Mouse (Mus musculus) A20 (cell line): ENCODE measurements around the gene Pemt.

Experiments
- DNase-seq: peaks from one replicate; pipeline ENCODE4 v3.0.0-alpha.2; 2011; ENCODE audit warnings: low read depth, low spot score

The Pemt gene

DNA sequence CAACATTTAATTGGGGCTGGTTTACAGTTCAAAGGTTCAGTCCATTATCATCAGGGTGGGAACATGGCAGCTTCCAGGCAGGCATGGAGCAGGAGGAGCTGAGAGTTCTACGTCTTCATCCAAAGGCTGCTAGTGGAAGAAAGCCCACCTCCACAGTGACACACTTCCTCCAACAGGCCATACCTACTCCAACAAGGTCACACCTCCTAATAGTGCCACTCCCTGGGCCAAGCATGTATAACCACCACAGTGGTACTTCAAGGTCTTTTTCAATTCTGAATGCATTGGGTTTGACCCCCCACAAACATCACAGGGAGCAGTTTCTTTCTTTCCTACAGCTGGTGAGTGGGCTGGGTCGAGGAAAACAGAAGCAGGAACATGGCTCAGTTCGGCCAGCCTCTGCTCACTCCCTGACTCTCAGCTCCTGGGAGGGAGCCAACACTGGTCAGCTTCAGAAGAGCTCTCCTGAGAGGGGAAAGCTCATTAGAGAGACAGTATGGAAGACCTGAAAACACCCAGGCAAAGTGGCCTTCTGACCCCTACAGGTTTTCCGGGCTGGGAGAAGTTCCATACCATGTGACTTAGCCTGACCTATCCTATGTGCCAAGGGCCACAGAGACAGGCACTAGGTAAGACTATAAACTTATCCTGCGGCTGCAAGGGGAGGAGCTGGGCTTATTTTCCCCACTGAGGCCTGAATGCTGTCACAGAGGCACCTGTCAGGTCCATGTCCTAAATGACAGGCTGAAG lies 44.9 kb downstream of the Pemt start:
- no peak for DNase-seq

DNA sequence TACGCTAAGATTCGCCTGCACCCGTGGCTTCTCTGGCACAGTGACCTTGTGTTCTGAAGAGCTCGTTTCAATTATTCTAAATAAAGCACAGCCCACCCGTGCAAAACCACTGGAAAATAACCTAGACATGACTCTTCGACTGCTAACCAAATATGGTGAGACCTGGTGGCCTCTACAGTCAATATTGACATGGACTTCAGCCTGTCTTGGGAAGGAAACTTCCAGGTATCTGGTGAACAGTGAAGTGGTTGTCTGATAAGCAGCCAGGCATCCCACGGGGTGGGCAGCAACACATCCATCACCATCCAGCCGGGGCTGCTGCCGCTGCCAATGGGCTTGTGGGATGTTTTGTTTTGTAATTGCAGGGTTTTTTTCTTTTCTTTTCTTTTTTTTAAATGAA lies 52.0 kb downstream of the Pemt start:
- no peak for DNase-seq

DNA sequence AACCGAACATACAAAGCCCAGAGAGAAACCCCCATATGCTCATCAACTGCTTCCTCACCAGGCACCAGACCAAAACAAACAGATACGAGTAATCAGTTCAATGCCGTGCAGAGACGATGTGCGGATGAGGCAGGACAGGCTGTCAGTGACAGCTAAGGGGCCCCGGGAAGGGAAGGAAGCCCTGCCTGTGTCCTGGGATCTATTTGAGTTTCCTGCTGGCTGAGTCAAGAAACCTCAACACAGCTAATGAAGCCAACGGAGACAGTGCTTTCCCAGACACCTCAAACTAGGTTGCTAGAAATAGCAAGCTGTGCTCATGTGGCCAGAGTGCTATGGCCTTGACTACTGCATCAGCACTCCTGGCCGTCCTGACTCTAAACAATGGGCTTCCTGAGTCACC lies 54.9 kb downstream of the Pemt start:
- DNase-seq, result no peak

DNA sequence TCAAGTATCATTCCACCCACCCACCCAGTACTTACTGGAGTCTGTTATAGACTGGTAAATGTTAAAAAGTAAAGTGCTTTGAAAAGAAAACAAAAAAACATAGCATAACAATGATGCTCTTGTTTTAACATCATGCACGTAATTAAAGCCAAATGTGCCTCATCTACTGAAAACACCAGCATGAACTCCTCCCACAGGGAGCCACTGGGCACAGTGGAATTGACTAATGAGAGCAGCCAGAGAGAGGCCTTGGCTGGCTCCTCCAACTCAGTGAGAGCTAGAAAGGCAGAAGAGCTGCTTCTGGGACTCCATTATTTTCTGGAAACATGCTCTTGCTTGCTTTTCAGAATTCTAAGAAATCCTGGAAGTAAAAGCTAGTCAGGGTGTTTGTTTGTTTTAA lies 56.9 kb downstream of the Pemt start:
- no peak for DNase-seq

DNA sequence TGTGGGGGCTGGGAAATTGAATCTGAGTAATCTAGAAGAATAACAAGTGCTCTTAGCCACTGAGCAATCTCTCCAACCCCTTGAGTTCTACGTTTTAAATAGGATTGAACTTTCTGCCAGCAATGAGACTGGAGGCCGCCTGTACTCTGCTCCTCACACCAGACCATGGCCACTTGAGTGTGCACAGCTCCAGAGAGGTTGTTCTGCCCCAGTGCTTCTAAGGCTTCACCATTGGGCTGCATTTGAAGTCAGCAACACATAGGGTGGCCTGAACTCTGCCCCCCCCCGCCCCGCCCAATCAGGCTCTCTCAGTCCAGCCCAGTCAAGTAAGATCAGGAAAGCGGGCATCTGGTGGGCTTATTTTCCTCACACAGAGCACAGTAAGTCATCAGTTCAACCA lies 68.5 kb downstream of the Pemt start:
- DNase-seq, result no peak

DNA sequence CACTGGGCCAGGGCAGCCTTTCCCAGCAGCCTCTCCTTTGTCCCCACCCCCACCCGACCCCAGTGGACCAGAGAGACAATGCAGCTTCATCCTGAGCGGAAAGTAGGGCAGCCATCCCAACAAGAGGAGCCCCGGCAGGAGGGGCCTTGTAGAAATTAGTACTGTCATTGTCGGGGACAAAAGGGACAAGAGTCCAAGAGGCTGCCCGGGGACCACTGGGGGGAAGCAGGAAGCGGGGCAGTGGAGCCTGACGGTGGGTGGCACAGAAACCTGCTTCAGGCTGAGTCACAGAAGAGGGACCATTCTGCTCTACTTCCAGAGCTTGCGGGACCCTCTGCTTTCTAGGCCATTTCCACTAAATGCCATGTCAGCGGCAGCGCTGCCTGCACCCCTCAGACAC lies 71.0 kb downstream of the Pemt start:
- DNase-seq, result no peak

DNA sequence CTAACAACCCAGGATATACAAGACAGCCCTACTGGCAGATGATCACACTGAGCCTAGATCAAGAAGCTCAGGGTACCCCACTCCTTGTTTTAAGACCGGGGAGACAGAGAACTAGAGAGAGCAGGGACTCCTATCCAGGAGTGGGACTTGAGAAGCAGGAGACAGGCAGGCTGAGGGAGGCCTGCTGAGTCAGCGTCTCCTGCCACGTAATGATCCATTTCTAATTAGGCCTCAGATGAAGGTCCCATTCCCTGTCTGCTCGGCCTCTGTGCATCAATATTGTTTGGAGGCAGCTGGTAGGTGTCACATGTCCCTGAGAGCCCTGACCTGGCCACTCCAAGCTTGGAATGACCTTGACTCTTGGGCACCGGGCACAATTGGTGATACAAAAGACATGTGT lies 72.9 kb downstream of the Pemt start:
- no peak for DNase-seq

DNA sequence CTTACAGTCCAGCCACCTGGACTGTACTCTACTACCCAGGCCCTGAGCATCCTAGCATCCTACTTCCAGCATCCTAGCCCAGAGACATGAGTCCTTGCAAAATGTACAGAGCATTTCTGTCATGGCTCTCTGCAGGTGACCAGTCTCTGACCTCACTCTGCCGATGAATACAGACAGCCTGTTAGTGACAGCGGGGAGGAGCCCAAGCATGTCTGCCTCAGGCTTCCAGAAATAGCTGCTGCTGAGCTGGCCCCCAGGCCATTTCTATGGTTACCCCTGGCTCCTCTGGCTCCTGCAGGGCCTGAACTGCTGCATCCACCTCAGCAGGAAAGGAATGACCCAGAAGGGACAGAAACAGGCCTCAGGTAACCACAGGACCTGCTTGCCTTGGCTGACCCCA lies 74.6 kb downstream of the Pemt start:
- no peak for DNase-seq

DNA sequence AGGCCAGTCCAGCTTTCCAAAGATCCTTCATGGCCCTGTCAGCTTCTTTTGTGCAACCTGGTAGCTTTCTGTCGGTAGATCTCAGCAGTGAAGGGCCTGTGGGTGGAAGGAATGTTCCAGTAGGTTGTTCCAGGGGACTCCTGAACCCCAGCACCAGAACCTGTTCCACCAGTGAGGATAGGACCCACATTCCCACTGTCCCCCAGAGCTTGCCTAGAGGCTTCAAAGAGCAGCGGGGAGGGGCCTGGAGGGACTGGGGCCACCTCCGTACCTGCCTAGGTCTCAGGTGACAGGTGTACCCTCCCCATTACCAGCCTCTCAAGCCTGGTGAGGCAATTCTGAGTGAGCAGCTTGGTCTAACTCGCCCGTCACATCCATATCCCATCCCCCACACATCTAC lies 75.5 kb downstream of the Pemt start:
- DNase-seq, result no peak

DNA sequence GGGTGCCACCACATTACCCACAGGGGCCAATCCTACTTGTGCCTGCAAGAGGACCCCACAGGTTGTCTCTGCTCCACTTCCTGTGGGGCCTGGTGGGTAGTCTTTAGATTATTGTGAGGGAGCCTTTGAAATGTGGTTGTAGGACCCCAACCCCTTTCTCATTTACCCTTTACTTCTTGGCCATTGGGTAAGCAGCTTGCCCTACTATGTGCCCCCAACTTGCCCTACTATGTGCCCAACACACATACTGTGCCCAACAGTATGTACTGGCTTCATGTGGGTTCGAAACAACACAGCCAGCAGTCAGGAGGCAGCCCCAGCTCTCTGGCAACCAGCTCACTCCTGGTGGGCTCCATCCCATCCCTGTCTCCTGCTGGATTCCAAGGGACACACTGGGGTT lies 78.5 kb downstream of the Pemt start:
- DNase-seq, result no peak

DNA sequence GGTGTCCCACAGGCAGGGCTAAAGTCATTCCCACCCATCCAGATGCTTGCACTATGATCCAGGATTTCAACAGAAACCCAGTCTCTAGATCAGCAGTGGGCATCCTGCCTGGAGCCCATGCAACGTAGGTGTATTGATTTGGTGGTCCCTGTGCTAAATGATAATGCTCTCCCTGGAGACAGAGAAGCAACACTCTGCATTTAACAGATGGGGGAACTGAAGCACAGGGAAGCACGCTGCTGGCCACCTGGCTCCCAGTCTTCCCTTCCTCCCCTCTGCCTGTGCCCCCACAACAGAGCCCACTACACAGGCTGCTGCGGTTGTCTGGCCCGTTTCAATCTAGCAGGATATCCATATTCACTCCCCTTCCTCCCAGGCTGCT lies 80.2 kb downstream of the Pemt start:
- DNase-seq, result no peak

DNA sequence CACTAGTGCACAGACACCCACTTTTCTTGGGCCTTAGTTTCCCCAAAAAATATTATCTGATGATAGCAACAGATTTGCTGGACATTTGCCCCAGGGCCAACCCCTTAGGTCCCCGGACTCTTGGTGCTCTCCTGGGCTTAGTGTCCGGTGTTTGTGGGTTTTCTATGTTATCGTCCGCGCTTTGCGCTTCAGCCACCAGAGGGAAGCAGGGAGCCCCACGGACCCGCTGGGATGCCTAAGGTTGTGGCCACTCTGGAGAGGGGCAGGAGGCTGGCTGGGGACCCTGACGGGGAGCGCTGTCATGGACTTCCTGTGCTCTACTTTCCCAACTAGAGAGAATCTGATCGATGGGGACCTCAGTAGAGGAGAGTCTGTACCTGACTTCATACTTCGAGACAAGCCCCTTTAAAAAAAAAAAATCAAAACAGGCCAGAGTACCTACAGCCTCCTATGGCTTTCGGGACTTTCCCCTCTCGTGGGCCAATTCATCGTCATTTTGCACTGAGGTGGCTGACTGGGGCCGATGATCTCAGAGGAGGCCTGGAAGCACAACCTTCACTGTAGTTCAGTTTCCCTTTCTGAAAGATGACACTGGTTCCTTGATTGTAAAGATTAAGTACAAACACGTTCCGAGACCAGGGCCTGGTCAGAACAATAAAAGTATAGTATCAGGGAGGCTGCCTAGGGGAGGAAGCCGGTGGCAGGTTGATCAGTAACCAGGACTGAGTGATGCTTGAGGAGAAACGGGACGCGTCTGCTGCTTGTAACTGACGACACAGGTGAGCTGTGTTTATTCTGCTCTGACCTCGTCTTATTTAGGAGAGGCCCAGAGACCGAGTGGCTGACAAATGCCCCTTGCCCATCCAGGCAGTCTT lies 80.8 kb downstream of the Pemt start:
- DNase-seq, result peak; percentile 74

DNA sequence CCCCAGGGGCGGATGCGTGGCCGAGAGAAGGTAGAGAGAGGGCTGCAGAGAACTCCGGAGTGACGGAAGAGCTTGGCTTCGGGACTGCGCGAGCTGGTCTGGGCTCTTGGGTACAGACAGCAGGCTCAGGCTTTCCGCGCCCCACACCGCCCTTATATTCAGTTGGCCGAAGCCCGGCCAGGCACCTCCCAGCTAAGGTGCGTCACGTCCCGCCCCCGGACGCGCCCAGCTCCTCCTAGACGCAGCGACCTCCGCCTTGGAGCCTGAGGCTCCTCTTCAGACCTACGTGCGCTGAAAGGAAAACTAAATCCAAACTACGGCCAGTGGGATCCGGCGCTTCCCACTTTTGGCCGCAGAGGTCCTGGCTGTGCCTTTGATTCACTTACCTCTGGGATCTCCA lies 81.5 kb downstream of the Pemt start, which contains the start of gene Rasd1:
TSS of gene Rasd1 (minus strand) at position 127 of the 400 bp plus-strand sequence.
- peak; percentile 87 for DNase-seq

DNA sequence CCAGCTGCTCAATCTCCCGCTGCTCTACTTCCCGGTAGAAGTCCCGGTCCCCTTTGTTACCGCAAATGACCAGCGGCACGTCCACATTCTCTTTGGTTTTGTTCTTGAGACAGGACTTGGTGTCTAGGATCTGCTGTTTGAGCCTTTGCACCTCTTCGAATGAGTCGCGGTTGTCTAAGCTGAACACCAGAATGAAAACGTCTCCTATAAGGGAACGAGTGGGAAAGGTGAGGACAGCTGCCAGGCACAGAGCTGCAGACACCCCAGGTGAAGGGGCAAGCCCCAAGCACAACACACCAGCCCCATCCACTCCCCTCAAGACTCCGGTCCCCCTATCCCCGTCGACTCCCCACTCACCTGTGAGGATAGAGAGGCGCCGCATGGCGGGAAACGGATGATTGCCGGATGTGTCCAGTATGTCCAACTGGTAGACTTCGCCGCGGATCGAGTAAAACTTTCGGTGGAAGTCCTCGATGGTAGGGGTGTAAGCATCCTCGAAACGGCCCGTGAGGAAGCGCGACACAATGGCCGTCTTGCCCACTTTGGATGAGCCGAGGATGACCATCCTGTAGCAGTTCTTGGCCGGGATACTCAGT lies 82.0 kb downstream of the Pemt start:
- no peak for DNase-seq

DNA sequence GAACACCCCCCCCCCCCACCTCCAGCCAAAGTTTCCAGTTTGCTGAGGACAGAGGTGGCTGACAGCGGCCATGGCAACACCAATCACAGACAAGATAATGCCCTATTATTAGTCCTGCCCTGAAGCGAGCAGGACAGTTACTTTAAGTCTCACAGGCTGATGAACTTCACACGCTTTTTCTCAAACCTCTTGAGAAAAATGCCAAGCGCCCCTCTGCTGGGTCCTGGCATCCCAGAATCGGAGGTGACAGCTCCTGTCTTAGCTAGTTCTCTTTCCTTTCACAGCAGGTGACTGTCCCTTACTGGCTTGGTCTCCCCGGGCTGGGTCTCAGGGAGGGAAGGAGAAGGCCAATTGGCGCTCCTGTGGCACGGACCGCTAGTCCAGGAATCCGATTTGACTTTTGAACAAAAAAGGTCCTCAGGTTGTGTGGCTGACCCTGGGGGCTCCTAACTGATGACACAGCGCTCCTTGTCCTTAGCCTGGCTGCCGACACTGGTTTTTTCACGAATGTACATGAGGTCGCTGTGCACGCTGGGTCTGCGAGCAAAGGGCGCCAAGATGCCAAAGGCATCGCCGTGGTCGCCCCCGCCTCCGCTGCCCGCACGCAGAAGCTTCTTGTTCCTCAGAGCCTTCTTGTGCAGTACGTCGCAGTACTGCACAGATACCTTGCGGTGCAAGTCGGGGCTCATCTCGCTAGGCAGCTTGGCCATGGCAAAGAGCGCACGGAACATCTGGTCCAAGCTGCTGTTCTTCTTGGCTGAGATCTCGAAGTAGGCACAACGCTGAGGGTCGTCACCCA lies 82.7 kb downstream of the Pemt start:
- no peak for DNase-seq

DNA sequence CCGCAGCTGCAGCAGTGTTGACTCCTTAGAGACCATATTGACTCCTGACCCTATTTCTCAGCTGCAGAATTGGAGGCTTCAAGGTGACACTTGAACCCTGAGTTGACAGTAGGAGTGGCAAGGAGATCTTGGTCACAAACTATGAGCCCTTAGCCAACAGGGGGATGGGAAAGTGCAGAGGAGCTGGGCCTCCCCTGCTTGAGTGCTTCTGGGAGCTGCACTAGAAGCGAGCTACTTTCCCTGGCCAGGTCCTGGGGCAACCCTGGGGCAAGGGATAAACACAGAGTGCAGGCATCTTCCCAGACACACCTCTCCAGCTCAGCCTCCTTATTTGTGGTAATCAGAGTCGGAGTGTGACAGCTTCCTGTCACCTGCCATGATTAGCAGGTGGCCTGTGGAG lies 83.7 kb downstream of the Pemt start:
- DNase-seq, result no peak

DNA sequence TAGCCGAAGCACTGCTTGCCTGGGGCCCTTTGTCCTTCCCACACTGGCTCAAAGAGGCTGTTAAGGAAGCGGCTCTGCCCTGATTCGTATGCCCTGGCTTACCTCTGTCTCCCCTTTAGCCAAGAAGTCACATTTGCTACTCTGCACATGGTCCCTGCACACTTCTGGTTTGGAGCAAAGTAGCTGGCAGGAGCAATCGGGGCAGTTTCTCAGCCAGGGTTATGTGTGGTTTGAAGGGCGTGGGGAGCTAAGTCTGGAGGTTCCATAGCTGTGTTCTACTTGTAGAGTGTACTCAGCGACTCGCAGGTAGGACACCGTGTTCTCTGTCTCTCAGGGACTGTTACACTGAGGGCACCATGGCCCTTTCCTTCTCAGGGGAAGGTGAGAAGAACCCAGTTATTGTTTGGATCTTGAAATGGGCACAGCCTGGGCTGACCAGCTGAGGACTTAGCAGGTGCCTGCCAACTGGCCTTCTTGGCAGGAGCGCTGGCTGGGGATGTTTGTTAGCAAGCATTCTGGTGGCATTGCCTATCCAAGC lies 84.9 kb downstream of the Pemt start:
- DNase-seq, result no peak

DNA sequence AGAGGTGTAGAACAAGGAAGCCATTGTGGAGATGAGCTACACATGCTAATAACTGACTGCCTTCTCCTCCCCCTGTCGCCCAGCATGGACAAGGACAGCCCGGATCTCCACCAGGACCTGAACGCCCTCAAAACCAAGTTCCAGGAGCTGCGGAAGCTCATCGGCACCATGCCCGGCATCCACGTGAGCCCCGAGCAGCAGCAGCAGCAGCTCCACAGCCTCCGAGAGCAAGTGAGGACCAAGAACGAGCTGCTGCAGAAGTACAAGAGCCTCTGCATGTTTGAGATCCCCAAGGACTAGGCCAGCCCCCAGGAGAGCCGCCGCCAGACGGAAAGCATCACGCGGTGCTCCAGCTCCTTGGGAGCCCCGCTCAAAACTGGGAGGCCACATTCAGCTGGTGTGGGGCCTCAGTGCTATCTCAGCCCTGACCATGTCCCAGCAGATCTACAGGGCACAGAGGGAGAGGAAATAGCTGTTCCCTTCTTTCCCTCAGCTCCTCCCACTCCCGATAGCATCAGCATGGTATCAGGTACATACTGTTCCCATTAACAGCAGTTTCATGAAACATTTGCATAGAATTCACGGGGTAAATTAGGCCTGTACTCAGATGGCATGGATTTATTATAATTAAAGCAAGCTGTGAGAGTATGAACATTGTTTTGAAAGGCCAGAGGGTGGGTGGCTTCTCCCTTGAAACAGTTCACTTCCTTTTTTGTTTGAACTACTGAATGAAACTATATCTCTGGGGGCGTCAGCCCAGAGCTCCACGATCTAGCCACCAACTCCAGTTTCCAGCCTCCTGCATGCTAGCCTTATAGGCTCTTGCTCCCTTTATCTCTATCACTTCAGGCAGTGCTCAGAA lies 85.6 kb downstream of the Pemt start:
- peak; percentile 11 for DNase-seq

DNA sequence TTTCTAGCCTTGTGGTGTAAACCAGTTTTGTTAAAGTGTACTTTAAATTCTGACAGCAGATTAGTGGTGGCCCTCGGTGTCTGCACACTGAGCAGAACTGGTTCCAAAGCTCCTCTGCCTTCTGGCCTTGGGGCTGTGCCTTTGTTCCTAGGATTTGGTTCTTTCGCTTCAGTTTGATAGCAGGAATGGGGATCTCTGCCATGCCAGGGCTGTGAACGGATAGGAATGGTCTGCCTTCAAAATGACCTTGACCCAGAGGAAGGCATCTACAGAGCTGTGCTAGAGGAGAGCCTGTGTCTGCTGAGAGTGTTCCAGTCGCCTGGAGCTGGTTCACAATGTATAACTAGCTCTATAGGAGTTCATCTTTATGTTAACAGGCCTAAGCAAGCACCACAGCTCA lies 86.8 kb downstream of the Pemt start:
- DNase-seq, result no peak

DNA sequence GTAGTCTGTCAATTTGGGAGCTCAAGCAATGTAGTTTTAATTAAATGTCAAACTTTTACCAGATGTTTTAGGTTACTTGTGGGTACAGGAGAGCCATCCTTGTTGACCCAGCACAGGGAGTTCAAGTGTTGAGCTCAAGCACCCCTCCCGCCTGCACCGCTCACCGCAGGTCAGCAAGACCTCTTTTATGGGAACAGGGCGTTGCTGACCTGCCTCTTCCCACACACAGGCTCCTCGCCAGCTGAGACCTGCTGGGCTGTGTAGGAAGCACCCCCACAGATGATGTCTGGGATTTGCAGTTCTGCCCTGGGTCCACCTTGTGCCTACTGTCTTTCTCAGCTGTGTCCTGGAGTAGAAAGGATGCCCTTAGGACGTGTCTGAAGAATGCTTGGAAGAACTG lies 89.5 kb downstream of the Pemt start:
- no peak for DNase-seq

DNA sequence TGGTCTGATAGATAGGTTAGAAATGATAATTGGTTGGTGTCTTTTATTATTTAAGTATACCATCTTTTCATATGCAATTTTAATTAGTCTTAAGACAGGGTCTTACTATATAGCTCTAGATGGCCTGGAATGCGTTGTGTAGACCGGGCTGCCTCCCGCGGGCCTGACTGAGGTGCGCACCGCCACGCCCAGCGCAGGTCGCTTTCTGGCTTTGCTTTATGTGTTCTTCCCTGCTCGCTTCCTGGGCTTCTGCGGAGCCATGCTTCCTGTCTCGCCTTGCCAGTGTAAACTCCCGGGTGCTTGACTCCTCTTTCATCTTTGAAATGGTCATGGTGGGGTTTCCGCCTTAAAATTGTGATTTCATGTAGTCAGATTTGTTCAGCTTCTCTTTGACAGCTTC lies 93.4 kb downstream of the Pemt start:
- DNase-seq, result no peak
